Mouse (Mus musculus) heart, embryonic 12.5 days (tissue): Measurements from ENCODE around the gene Vmn1r3. TPM values are rescaled to one million over a fixed set of nuclear protein-coding genes. Genes with fewer than 3 reads are reported as not detected.
A peak's percentile ranks its signal among the peaks of the same experiment; 100 is the strongest.
"Not testable (repeated sequence)": the region's sequence is repeated elsewhere in the genome, so short reads cannot be mapped to it uniquely, and the experiment has no call there.

Experiments
- ATAC-seq: fragments of 200-750 bp; cut with Nextera tagmentation; 2 replicates; pipeline ENCODE4 v1.8.0; 2017; ENCODE audit warnings: moderate TSS enrichment, moderate library complexity; ENCODE audit not compliant: insufficient number of reproducible peaks, low FRiP score
- H3K27ac ChIP-seq: fragments of 300-500 bp; sonication (generic); 2 replicates; pipeline ENCODE4 v1.5.1; 2016; ENCODE audit warnings: mild to moderate bottlenecking, moderate library complexity; ENCODE audit not compliant: poor library complexity, severe bottlenecking
- H3K27me3 ChIP-seq: fragments of 300-500 bp; sonication (generic); replicated peaks from 2 replicates; pipeline ENCODE4 v1.6.1; 2016; ENCODE audit warnings: mild to moderate bottlenecking, moderate library complexity
- H3K36me3 ChIP-seq: fragments of 300-500 bp; sonication (generic); 2 replicates; pipeline ENCODE4 v1.6.1; 2016; ENCODE audit warnings: mild to moderate bottlenecking, moderate library complexity
- H3K4me1 ChIP-seq: fragments of 300-500 bp; sonication (generic); replicated peaks from 2 replicates; pipeline ENCODE4 v1.6.1; 2016; ENCODE audit warnings: mild to moderate bottlenecking
- H3K4me2 ChIP-seq: fragments of 300-500 bp; sonication (generic); 2 replicates; pipeline ENCODE4 v1.6.1; 2016; ENCODE audit warnings: mild to moderate bottlenecking, moderate library complexity
- H3K4me3 ChIP-seq: fragments of 300-500 bp; sonication (generic); 2 replicates; pipeline ENCODE4 v1.5.1; 2016; ENCODE audit warnings: mild to moderate bottlenecking
- H3K9ac ChIP-seq: fragments of 300-500 bp; sonication (generic); 2 replicates; pipeline ENCODE4 v1.6.1; 2016; ENCODE audit warnings: mild to moderate bottlenecking, moderate library complexity
- H3K9me3 ChIP-seq: fragments of 300-500 bp; sonication (generic); replicated peaks from 2 replicates; pipeline ENCODE4 v1.6.1; 2016; ENCODE audit warnings: mild to moderate bottlenecking, moderate library complexity
- WGBS: fragments of 180-500 bp; shearing (Covaris S2); methylation state at CpG from one replicate; pipeline ENCODE4 v1.1.7; 2016; 5-methylcytosine and 5-hydroxymethylcytosine counted together
- polyA plus RNA-seq: library from polyadenylated mRNA; unstranded; fragments of >200 nt; fragmentation: Nextera tagmentation; extraction: Ambion mirVana; gene quantifications from 2 replicates; pipeline ENCODE4 v1.2.1, GENCODE M21; 2016

The Vmn1r3 gene
- not detected in 2 replicates for polyA plus RNA-seq

- not testable (repeated sequence) for H3K36me3 ChIP-seq, H3K4me1 ChIP-seq, H3K9me3 ChIP-seq, H3K4me3 ChIP-seq, ATAC-seq, H3K9ac ChIP-seq, H3K4me2 ChIP-seq, H3K27me3 ChIP-seq, H3K27ac ChIP-seq
- 92% methylated on average over 1 of the region's 1 CpGs for WGBS
These were observed at the start of gene Vmn1r3 for GRCm38 (mm10) chr4:3185258-3185657. Gene Vmn1r3, minus strand, starts transcription at chr4:3185358.

GRCm38 (mm10) chr4:3232053-3232452, 46.9 kb upstream of the Vmn1r3 start:
- Histone ChIP-seq H3K4me1 (no peaks in the 10 kb centered on the region), H3K4me2 (no peak overlapping the region), H3K27ac (no peak overlapping the region), H3K36me3 (no peaks in the 10 kb centered on the region), H3K4me3 (no peak overlapping the region), H3K9me3 (peaks cover 27% of the 10 kb centered on the region), H3K27me3 (0 out of 2 replicates have a peak, but pooled peaks cover 4% of the 10 kb centered on the region), H3K9ac (no peak overlapping the region)
- no peak for ATAC-seq
- 66% methylated on average over 6 of the region's 6 CpGs for WGBS

DNA sequence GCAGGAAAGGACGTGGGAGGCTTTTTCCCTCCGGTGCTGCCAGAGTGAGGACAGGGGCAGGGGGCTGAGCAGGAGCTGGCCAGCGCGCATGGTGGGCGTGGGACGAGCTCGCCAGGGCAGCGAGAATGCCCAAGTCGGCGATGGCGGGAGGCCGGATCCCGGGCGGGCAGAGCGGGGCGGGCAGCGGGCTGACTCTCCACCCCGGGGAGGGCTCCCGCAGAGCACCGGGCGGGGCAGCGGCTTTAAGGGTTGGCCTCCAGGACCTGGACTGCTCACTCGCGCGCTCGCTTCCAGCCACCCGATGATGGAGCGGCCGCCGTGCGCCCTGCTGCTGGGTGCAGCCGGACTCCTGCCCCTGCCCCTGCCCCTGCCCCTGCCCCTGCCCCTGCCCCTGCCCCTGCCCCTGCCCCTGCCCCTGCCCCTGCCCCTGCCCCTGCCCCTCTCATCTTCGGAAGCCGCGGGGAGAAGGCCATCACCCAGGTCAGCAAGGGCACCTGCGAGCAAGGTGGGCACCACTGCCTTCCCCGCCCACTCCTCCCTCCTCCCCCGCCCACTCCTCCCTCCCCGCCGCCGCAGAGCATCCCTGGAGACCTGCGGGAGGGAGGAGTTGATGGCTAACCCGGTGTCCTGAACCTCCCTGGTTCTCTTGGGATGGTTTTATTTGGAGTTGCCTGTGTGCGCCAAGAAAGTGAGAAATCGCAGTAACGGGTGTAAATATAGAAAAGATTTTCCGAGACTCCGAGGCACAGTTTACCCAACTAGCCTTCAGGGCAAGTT, 45.9 kb upstream of the Vmn1r3 start:
- H3K9ac ChIP-seq, result no peak overlapping the region
- no peak overlapping the region for H3K27ac ChIP-seq
- peaks cover 28% of the 10 kb centered on the region for H3K9me3 ChIP-seq
- no peak for ATAC-seq
- H3K4me2 ChIP-seq, result peak overlapping the region; percentile 82
- H3K4me3 ChIP-seq, result peak overlapping the region; percentile 45
- H3K36me3 ChIP-seq, result no peaks in the 10 kb centered on the region
- 0 out of 2 replicates have a peak, but pooled peaks cover 4% of the 10 kb centered on the region for H3K27me3 ChIP-seq
- H3K4me1 ChIP-seq, result no peaks in the 10 kb centered on the region
- 7% methylated on average over 29 of the region's 48 CpGs for WGBS

- no peak overlapping the region for H3K27ac ChIP-seq
- H3K9me3 ChIP-seq, result peaks cover 38% of the 10 kb centered on the region
- no peaks in the 10 kb centered on the region for H3K4me1 ChIP-seq
- H3K4me2 ChIP-seq, result no peak overlapping the region
- 0 out of 2 replicates have a peak, but pooled peaks cover 4% of the 10 kb centered on the region for H3K27me3 ChIP-seq
- peak; percentile 47 for ATAC-seq
- no peaks in the 10 kb centered on the region for H3K36me3 ChIP-seq
- no peak overlapping the region for H3K9ac ChIP-seq
- H3K4me3 ChIP-seq, result no peak overlapping the region
- 62% methylated on average over 4 of the region's 4 CpGs for WGBS
These were observed 44.4 kb upstream of the Vmn1r3 start for GRCm38 (mm10) chr4:3229532-3229931.

- Histone ChIP-seq H3K9ac (no peak overlapping the region), H3K4me3 (no peak overlapping the region), H3K36me3 (no peaks in the 10 kb centered on the region), H3K4me2 (no peak overlapping the region), H3K27ac (no peak overlapping the region), H3K27me3 (0 out of 2 replicates have a peak, but pooled peaks cover 4% of the 10 kb centered on the region), H3K4me1 (no peaks in the 10 kb centered on the region), H3K9me3 (peaks cover 38% of the 10 kb centered on the region)
- ATAC-seq, result peak; percentile 6; the same call in 1 of the 2 replicates
- WGBS, result 58% methylated on average over 4 of the region's 4 CpGs
These were observed 43.3 kb upstream of the Vmn1r3 start for GRCm38 (mm10) chr4:3228476-3228875.

- Histone ChIP-seq H3K4me2 (no peak overlapping the region), H3K9me3 (peaks cover 38% of the 10 kb centered on the region), H3K9ac (no peak overlapping the region), H3K4me3 (no peak overlapping the region), H3K27ac (no peak overlapping the region), H3K36me3 (no peaks in the 10 kb centered on the region), H3K27me3 (0 out of 2 replicates have a peak, but pooled peaks cover 4% of the 10 kb centered on the region), H3K4me1 (no peaks in the 10 kb centered on the region)
- 54% methylated on average over 5 of the region's 5 CpGs for WGBS
- no peak for ATAC-seq
These were observed 42.6 kb upstream of the Vmn1r3 start for GRCm38 (mm10) chr4:3227751-3228150.

GRCm38 (mm10) chr4:3226488-3226887, 41.3 kb upstream of the Vmn1r3 start:
- Histone ChIP-seq H3K4me3 (no peak overlapping the region), H3K27ac (no peak overlapping the region), H3K9me3 (peaks cover 35% of the 10 kb centered on the region), H3K4me2 (no peak overlapping the region), H3K4me1 (no peaks in the 10 kb centered on the region), H3K36me3 (no peaks in the 10 kb centered on the region), H3K27me3 (0 out of 2 replicates have a peak, but pooled peaks cover 4% of the 10 kb centered on the region), H3K9ac (no peak overlapping the region)
- WGBS, result 56% methylated on average over 3 of the region's 3 CpGs
- ATAC-seq, result no peak

- H3K27me3 ChIP-seq, ATAC-seq, H3K27ac ChIP-seq, H3K4me1 ChIP-seq, H3K4me2 ChIP-seq, H3K9ac ChIP-seq, H3K36me3 ChIP-seq, H3K4me3 ChIP-seq: not testable (repeated sequence)
- WGBS, result 53% methylated on average over 3 of the region's 3 CpGs
- peaks cover 35% of the 10 kb centered on the region for H3K9me3 ChIP-seq
These were observed 40.3 kb upstream of the Vmn1r3 start for GRCm38 (mm10) chr4:3225416-3225815.

DNA sequence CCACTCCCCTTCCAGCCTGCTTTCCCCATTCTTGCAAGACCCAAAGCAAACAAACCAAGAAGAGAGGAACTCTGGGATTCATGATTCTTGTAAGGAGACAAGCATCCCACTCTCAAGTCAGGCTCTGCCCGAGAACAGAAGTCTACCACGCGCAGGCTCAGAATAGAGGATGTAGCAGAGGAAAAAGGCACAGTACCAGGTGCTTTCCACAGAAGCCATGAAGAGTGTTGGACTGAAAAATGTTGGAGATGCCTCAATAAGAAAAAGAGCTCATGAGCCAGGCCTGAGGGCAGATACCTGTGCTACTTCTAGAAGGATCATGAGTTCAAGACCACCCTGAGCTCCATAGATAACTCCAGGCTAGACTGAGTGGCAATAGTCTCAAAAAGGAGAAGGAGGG, 39.7 kb upstream of the Vmn1r3 start:
- WGBS, result 45% methylated on average over 3 of the region's 3 CpGs
- not testable (repeated sequence) for H3K4me1 ChIP-seq, H3K36me3 ChIP-seq, H3K9ac ChIP-seq, ATAC-seq, H3K27me3 ChIP-seq, H3K27ac ChIP-seq, H3K4me2 ChIP-seq, H3K4me3 ChIP-seq
- peaks cover 34% of the 10 kb centered on the region for H3K9me3 ChIP-seq

DNA sequence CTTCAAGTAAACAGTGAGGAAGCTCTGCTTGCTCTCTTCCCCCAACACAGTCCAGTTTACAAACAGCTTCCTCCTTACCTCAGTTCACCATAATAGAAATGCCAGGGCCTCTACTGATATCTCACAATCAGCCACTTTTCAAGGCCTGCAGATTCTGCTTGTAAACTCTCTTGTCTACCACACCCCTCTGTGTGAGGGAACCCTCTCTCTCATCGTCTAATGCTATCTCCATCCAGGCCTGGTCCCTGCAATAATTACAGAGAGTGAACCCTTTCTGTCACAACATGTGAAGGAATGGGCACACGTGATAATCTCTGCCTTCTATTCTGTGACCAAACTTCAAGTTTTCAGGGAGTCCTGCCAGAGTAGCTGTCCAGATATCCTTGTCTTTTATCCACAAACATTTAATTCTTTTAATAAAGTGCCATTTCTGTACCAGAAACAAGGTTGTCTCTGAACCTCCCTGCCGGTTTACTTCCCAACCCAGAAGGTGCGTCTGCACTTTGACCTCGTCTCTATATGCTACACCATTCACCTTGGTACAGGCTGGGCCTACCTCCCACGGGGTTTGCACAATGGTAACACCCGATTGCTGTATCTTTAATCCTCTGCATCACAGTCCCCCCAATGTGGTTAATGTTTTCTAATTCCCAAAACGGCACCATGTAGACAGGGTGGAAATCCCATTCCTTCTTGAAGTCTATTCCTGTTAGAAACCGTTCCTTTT, 38.5 kb upstream of the Vmn1r3 start:
- not testable (repeated sequence) for H3K4me1 ChIP-seq

GRCm38 (mm10) chr4:3216382-3216781, 31.2 kb upstream of the Vmn1r3 start:
- not testable (repeated sequence) for H3K36me3 ChIP-seq, H3K4me3 ChIP-seq, H3K4me1 ChIP-seq, H3K27ac ChIP-seq, ATAC-seq, H3K9me3 ChIP-seq, H3K4me2 ChIP-seq, H3K9ac ChIP-seq, H3K27me3 ChIP-seq
- 49% methylated on average over 2 of the region's 2 CpGs for WGBS

More for the DNA sequence above, 38.5 kb upstream of the Vmn1r3 start:
- not testable (repeated sequence) for H3K36me3 ChIP-seq, H3K27me3 ChIP-seq, H3K27ac ChIP-seq, H3K4me3 ChIP-seq, H3K9ac ChIP-seq, H3K4me2 ChIP-seq, ATAC-seq
- 69% methylated on average over 7 of the region's 9 CpGs for WGBS
- H3K9me3 ChIP-seq, result peaks cover 27% of the 10 kb centered on the region
